Mouse (Mus musculus): Measurements from ENCODE around the gene Zfp536. TPM values are rescaled to one million over a fixed set of nuclear protein-coding genes. Genes with fewer than 3 reads are reported as not detected.

Gene Zfp536
- total RNA-seq, 2 experiments from 2014 or later: 9.0 to 11.3 TPM

DNA sequence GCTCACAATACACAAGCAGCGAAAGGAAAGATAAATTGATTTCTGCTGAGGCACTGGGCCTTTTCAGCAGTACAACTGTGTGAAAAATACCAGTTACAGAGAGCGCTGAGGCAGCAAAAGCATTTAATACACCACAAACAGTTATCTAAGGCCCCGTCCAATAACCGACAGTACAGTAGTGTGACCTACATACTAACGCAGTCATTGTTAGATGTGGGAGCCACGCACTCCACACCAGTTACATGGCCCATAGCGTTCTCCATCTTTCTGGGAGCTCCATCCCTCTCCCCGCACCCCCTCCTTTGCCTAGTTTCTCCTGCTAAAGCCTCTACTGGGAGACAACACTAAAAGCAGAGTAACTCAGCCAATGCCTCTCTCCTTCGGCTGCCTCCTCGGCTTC is 82.8 kb downstream of the Zfp536 start:
- no peak for DNase-seq (ENCODE audit: low spot score in 2 of 2)

DNA sequence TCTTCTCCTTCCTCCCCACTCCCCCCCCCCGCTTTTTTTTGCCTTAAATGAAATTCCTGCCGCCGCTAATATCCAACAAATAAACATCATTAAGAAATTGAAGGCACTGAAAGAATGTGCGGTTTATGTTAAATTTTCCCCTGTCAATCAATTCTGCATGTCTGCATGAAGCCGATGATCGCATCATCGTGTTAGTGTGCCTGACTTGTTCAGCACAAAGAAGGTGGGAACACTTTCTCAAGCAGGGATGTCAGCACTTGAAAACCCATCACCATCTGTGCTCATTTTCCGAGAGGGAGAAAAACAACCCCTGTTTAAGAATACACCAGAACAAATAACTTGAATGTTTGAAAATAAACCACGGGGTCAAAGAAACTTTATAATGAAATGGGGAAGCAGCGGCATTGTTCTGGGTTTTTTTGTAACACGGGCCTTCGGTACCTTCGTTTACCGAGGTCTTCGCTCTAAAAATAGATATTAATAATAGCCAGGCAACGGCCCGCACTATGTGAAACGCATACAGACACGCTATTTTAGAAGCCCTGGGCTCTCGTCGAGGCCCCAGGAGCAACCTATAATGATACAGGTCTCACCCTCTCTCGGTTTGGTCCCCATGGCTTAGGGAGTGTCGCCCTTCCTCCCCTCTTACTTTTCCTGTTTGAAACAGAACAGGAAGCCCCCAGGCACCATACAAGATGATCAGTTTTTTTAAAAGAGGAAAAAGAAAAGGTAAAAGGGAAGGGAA is 83.7 kb downstream of the Zfp536 start:
- DNase-seq (ENCODE audit: low spot score in 2 of 2): no peak

DNA sequence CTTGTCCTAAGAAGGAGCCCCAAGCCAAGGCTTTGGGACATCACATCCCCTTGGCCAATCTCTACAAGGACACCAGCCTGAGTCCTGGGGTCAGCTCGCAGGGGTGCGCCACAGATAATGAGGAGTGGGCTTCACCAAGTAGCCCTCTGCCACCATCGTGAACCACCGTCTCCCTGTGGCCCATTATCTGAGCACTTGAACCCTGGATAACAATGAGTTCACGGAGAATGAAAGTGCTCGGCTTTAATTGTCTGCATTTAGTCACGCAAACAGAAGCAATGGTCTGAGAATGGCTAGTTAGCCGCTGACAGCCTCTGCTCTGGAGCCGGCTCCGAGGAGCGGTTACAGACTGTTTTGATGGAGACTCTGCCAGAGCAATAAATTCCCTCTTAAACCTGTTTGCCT is 84.3 kb downstream of the Zfp536 start:
- no peak for DNase-seq (ENCODE audit: low spot score in 2 of 2)

DNA sequence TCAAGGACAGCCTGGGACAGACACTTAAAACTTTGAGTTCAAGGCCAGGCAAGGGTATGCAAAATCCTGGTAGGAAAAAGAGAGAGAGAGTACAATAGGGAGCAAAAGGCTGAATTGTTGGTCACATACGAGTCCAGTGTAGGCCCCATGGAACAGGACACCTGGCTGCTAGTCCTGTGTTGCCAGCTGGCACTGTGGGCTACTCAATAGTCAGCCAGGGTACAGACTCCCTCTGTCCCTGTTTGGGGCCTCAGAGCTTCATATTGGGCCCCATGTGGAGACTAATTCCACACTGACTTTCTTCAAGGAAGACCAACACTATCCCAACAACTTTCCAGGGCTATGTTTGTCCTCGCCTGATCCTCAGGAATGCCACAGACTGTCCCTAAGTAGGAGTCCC is 87.1 kb downstream of the Zfp536 start:
- DNase-seq (ENCODE audit: low spot score in 2 of 2): no peak

- no peak for DNase-seq (ENCODE audit: low spot score in 2 of 2)
Measured at GRCm38 (mm10) chr7:37685247-37685646, 88.2 kb downstream of the Zfp536 start.

- no peak for DNase-seq (ENCODE audit: low spot score in 2 of 2)
Measured at GRCm38 (mm10) chr7:37681335-37681734, 92.1 kb downstream of the Zfp536 start.

GRCm38 (mm10) chr7:37663676-37664365 is 109.6 kb downstream of the Zfp536 start:
- no peak for DNase-seq (ENCODE audit: low spot score in 2 of 2)

GRCm38 (mm10) chr7:37648671-37649070 is 124.8 kb downstream of the Zfp536 start:
- DNase-seq (ENCODE audit: low spot score in 2 of 2): no peak

- DNase-seq (ENCODE audit: low spot score in 2 of 2): no peak
Measured at GRCm38 (mm10) chr7:37647917-37648615, 125.4 kb downstream of the Zfp536 start.

DNA sequence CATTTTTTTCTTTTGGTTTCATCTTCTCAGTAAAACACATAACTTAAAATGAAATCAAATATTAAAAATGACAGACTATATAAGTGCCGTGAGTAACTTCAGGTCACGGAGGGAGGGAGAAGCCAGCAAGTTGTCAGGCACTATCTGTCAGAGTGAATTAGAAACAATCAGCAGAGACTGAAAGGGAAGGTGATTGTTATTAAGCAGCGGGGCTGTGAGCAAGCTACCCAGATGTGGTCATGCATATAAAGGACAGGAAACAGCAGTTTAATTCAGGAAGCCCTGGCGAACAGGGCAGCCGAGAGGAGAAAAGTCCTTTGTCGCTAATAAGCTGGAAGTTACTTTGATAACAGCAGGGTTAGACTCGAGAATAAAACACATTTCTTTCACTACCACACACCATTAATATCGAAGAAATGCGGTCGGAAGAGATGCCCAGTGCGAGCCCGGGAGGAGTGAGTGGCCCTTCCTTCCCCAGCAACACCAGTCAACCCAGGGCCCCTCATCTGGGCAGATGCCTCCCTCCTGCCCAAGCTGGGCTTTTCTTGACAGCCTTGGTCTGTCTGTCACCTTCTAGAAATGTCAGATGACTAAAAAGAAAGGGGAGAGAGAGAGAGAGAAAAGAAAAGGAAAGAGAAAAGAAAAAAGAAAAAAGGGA is 133.6 kb downstream of the Zfp536 start:
- DNase-seq (ENCODE audit: low spot score in 2 of 2): no peak

DNA sequence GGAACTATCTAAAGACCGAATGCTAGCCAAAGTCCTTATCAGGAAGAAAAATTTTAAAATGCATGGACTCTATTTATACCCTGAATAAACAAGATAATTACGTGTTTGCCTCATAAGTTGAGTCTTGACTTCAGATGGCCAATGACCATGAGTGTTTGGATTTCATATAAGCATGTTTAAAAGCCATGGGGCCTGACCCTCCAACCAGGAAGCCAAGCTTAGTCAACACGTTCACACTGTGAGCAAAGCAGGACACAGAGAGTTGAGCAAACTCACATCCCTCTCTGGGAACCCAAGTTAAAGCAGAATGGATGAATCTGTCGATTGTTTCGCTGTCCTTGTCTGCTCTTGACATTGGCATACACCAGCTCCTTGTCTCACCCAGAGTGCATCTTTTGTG is 138.6 kb downstream of the Zfp536 start:
- DNase-seq (ENCODE audit: low spot score in 2 of 2): no peak

GRCm38 (mm10) chr7:37630410-37630809 is 143.0 kb downstream of the Zfp536 start:
- DNase-seq (ENCODE audit: low spot score in 2 of 2): no peak

DNA sequence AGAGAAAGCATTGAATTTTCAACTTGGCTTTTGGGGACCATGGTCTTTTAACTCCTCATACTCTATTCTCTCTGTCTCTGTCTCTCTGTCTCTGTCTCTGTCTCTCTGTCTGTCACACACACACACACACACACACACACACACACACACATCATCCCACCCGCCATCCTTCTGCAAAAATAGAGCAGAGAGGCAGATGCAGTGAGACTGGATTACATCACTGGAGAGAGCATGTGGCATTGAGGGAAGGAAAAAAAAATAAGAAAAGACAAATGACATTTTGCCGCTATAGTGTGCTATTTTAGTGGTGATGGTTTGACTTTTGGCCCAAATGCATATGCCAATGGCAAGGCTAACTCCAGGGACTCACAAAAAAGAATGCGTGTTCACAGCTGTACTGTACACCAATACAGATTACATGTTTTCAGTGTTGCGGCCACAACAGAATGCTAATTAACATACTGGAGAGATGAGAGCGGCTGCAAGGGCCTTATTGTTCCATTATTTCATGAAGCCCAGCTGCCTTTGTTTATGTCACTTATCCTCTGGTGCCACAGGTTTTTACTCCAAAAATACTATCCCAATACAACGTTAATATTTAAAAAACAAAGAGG is 145.4 kb downstream of the Zfp536 start:
- no peak for DNase-seq (ENCODE audit: low spot score in 2 of 2)

DNA sequence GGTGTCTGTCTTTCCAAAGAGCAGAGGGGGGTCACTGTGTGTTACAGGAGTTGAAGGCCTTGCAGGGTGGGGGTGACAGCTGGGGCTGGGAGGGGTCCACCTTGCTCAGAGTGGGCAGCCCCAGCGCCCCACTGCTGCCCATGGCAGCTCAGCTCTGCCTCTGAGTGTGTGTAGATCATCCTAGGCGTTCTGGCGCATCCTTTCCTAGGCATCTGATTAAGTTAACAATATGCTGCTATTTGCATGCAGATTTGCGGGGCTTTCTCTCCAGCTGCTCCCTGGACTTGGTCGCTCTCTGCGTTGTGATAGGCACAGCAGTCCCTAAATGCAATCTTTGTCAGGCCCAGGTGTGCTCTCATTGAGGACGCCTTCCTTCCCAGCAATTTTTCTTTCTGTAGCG is 147.7 kb downstream of the Zfp536 start:
- DNase-seq (ENCODE audit: low spot score in 2 of 2): no peak

GRCm38 (mm10) chr7:37624759-37625340 is 148.6 kb downstream of the Zfp536 start:
- peak in 1 of 2 experiments; percentile 19 for DNase-seq (ENCODE audit: low spot score in 2 of 2)

DNA sequence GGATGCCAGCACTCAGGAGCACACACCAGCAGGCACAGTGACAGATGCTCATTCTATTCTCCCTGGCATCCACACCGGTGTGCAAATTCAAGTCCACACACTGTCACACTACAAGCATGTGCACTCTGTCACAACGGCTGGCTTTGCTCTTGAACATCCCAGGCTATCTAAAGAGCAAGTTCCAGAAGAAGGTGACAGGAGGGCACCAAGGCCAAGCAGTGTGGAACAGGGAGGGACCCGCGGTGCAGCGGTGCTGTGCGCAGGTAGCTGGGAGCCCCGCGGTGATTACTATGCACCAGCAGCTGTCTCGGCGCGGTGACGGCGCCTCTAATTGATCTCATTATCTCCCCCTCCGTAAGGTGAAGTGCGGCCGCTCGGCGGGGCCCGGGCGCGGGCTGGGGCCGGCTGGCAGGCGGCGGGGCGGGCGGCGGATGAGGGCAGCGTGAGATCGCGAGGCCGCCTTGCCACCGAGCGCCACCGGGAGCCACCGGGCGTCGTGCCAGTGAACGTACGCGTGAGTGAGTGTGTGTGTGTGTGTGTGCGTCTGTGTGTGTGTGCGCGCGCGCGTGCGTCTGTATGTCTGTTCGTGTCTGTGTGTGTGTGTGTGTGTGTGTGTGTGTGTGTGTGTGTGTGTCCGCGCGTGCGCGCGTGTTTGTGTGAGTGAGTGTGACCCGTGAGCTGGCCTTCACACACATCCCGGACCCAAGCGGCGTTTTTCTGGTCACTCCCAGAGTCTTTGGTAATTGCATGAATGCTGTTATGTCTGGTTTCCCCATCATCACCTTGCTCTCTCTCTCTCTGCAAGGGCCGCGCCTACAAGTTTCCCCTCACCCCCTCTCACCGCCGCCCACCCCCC is 149.3 kb downstream of the Zfp536 start:
- peak; percentile 48 to 65 for DNase-seq (ENCODE audit: low spot score in 2 of 2)

DNA sequence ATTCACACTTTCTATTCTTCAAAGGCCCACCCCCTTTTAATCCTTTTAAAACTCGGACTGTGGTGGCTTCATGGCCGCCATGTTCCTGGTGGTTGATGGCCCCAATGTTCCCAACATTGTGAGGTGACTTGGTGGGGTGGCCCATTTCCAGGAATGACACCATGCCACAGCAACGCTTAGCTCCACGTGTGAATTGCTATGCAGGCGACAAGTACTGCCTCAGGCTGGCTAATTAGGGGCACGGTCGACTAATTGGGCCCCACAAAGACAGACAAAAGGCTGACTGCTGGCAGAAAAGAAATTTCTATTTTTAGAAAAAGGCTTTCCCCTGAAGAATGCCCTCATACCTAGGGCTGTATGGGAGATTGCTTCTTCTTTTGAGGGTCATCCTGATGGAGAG is 154.2 kb downstream of the Zfp536 start:
- no peak for DNase-seq (ENCODE audit: low spot score in 2 of 2)

DNA sequence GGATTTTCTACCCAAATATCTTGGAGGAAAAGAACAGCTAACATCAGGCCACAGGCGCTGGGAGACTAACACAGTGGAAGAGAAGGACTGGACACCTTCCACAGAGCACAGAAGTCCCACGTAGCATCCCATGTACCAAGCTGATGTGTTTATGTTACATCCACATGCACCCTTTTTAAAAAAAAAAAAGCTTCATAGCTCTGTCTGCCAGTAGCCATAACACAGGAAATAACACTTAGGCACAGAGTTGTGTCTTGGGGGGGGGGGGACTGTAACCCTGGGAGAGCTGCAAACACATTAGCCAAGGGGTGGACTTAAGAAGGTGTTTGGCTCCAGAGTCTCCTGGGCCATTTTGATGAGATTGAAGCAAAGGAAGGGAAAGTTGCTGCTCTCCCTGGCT is 155.6 kb downstream of the Zfp536 start:
- DNase-seq (ENCODE audit: low spot score in 2 of 2): no peak

DNA sequence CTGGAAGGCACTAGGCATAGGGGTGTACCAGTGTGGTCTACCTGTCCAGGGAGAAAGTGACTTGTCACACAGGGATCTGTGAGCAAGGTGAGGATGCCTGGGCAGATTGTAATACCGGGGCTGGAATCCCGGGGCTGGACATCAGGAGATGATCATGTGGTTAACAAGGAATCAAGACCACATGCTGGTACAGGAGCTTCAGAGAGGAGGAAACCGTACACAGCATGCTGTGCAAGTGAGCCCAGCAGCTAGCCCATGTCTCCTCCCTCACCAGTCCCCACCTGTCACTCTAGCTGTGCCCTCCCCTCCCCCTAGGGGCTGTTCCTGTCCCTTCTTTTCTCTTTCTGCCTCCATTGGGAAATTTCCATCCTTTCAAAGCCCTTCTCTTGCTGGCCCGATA is 157.5 kb downstream of the Zfp536 start:
- no peak for DNase-seq (ENCODE audit: low spot score in 2 of 2)

- no peak for DNase-seq (ENCODE audit: low spot score in 2 of 2)
Measured at GRCm38 (mm10) chr7:37614381-37614780, 159.1 kb downstream of the Zfp536 start.
